Mouse (Mus musculus) limb, embryonic 11.5 days (tissue): ENCODE measurements at regions not wholly inside any gene's neighbourhood (a gene's known extent, or its start where the extent isn't known, plus 50 kb on each side); places are given as distances from the start of the nearest gene placed in this dataset.

Source experiments
- ATAC-seq: fragments of 200-750 bp; cut with Nextera tagmentation; 2 replicates; pipeline ENCODE4 v1.8.0; 2017; ENCODE audit warnings: low read depth; ENCODE audit not compliant: insufficient number of reproducible peaks, low FRiP score, low TSS enrichment
- DNase-seq: peaks from one replicate; pipeline ENCODE4 v3.0.0-alpha.2; 2015; ENCODE audit warnings: low spot score
- H3K27ac ChIP-seq: fragments of 300-500 bp; sonication (generic); replicated peaks from 2 replicates; pipeline ENCODE4 v1.5.1; 2014; ENCODE audit warnings: low read depth, mild to moderate bottlenecking, low read length
- H3K27me3 ChIP-seq: fragments of 300-500 bp; sonication (generic); 2 replicates; pipeline ENCODE4 v1.6.1; 2014; ENCODE audit warnings: mild to moderate bottlenecking, low read length, mixed read lengths; ENCODE audit not compliant: control insufficient read depth, insufficient read depth
- H3K36me3 ChIP-seq: fragments of 300-500 bp; sonication (generic); 2 replicates; pipeline ENCODE4 v1.6.1; 2014; ENCODE audit warnings: mild to moderate bottlenecking, low read length, moderate library complexity, mixed read lengths; ENCODE audit not compliant: control insufficient read depth, insufficient read depth
- H3K4me1 ChIP-seq: fragments of 300-500 bp; sonication (generic); 2 replicates; pipeline ENCODE4 v1.6.1; 2014; ENCODE audit warnings: low read length, mixed read lengths; ENCODE audit not compliant: control insufficient read depth, insufficient read depth
- H3K4me2 ChIP-seq: fragments of 300-500 bp; sonication (generic); 2 replicates; pipeline ENCODE4 v1.6.1; 2014; ENCODE audit warnings: low read depth, mild to moderate bottlenecking, moderate library complexity; ENCODE audit not compliant: severe bottlenecking
- H3K4me3 ChIP-seq: fragments of 300-500 bp; sonication (generic); 2 replicates; pipeline ENCODE4 v1.5.1; 2014; ENCODE audit warnings: low read depth, low read length
- H3K9ac ChIP-seq: fragments of 300-500 bp; sonication (generic); 2 replicates; pipeline ENCODE4 v1.6.1; 2014; ENCODE audit warnings: mild to moderate bottlenecking, low read length
- H3K9me3 ChIP-seq: fragments of 300-500 bp; sonication (generic); 2 replicates; pipeline ENCODE4 v1.6.1; 2016; ENCODE audit warnings: low read length; ENCODE audit not compliant: control insufficient read depth
- WGBS: fragments of 180-500 bp; shearing (Covaris S2); extraction: QIAGEN DNeasy Blood & Tissue Kit; methylation state at CpG from one replicate; pipeline ENCODE4 v1.1.7; 2014; 5-methylcytosine and 5-hydroxymethylcytosine counted together

- ATAC-seq (no peak), DNase-seq (no peak)
- no peaks in the 10 kb centered on the region for H3K4me1 ChIP-seq
- no peak overlapping the region for H3K9ac ChIP-seq
- no peak overlapping the region for H3K4me3 ChIP-seq
- H3K27me3 ChIP-seq = no peaks in the 10 kb centered on the region
- no peak overlapping the region for H3K27ac ChIP-seq
- H3K36me3 ChIP-seq = no peaks in the 10 kb centered on the region
- H3K9me3 ChIP-seq = no peaks in the 10 kb centered on the region
- no peak overlapping the region for H3K4me2 ChIP-seq
- WGBS = 77% methylated on average over 3 of the region's 3 CpGs
Observed at GRCm38 (mm10) chr3:52158788-52159260, 53.9 kb upstream of the Maml3 start.

GRCm38 (mm10) chr3:52161688-52162087 is 56.8 kb upstream of the Maml3 start:
- Histone ChIP-seq H3K4me1 (no peaks in the 10 kb centered on the region), H3K27ac (no peak overlapping the region), H3K36me3 (no peaks in the 10 kb centered on the region), H3K9me3 (no peaks in the 10 kb centered on the region), H3K4me2 (no peak overlapping the region), H3K27me3 (no peaks in the 10 kb centered on the region), H3K9ac (no peak overlapping the region), H3K4me3 (no peak overlapping the region)
- WGBS = 48% methylated on average over 3 of the region's 3 CpGs
- DNase-seq (no peak), ATAC-seq (no peak)

DNA sequence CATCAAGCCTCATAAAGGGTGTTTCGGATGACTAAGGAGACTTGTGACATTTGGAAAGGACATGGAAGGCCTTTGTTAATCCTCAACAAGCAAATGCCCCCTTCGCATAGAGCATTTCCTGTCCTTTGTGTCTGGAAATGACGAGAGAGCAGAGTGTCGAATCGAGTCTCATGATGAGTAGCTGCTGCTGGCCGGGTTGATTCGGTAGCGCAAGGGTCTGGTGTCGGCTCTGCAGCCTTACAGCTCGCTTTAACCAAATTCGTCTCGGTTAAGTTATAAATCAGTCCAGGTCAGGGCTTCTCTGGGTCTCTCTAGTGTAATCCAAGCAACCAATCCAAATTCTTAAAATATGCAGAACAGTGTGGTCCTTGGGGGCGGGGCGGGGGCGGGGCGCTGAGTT is 59.1 kb upstream of the Maml3 start:
- ATAC-seq = 0 out of 2 replicates have a peak, but pooled peaks have one; percentile 26
- Histone ChIP-seq H3K9me3 (no peaks in the 10 kb centered on the region), H3K9ac (no peak overlapping the region), H3K4me2 (no peak overlapping the region), H3K27me3 (no peaks in the 10 kb centered on the region), H3K27ac (no peak overlapping the region), H3K4me3 (no peak overlapping the region), H3K4me1 (peaks cover 3% of the 10 kb centered on the region; the same call in 1 of the 2 replicates), H3K36me3 (no peaks in the 10 kb centered on the region)
- DNase-seq = no peak
- WGBS = 69% methylated on average over 16 of the region's 16 CpGs

- WGBS = 93% methylated on average over 7 of the region's 7 CpGs
Observed at GRCm38 (mm10) chr3:52167420-52167819, 62.5 kb upstream of the Maml3 start.

GRCm38 (mm10) chr3:52170847-52171246 is 66.0 kb upstream of the Maml3 start:
- ATAC-seq (no peak), DNase-seq (no peak)
- H3K9ac ChIP-seq = no peak overlapping the region
- H3K27ac ChIP-seq = no peak overlapping the region
- WGBS = 94% methylated on average over 7 of the region's 7 CpGs
- H3K36me3 ChIP-seq = no peaks in the 10 kb centered on the region
- no peaks in the 10 kb centered on the region for H3K9me3 ChIP-seq
- H3K27me3 ChIP-seq = no peaks in the 10 kb centered on the region
- H3K4me1 ChIP-seq = peaks cover 3% of the 10 kb centered on the region; the same call in 1 of the 2 replicates
- no peak overlapping the region for H3K4me2 ChIP-seq
- H3K4me3 ChIP-seq = no peak overlapping the region

More at GRCm38 (mm10) chr3:52167420-52167819, 62.5 kb upstream of the Maml3 start:
- H3K4me2 ChIP-seq = no peak overlapping the region
- ATAC-seq (no peak), DNase-seq (no peak)
- no peak overlapping the region for H3K9ac ChIP-seq
- H3K4me3 ChIP-seq = no peak overlapping the region
- peaks cover 3% of the 10 kb centered on the region; the same call in 1 of the 2 replicates for H3K4me1 ChIP-seq
- no peak overlapping the region for H3K27ac ChIP-seq
- H3K9me3 ChIP-seq = no peaks in the 10 kb centered on the region
- no peaks in the 10 kb centered on the region for H3K27me3 ChIP-seq
- no peaks in the 10 kb centered on the region for H3K36me3 ChIP-seq

GRCm38 (mm10) chr3:52171303-52171702 is 66.4 kb upstream of the Maml3 start:
- ATAC-seq = no peak
- no peak overlapping the region for H3K9ac ChIP-seq
- no peak overlapping the region for H3K27ac ChIP-seq
- WGBS = 88% methylated on average over 5 of the region's 5 CpGs
- peaks cover 3% of the 10 kb centered on the region; the same call in 1 of the 2 replicates for H3K4me1 ChIP-seq
- H3K9me3 ChIP-seq = no peaks in the 10 kb centered on the region
- H3K4me3 ChIP-seq = no peak overlapping the region
- no peak for DNase-seq
- no peaks in the 10 kb centered on the region for H3K36me3 ChIP-seq
- H3K4me2 ChIP-seq = no peak overlapping the region
- H3K27me3 ChIP-seq = no peaks in the 10 kb centered on the region

GRCm38 (mm10) chr3:52173490-52173889 is 68.6 kb upstream of the Maml3 start:
- H3K36me3 ChIP-seq = no peaks in the 10 kb centered on the region
- H3K9me3 ChIP-seq = no peaks in the 10 kb centered on the region
- no peak overlapping the region for H3K9ac ChIP-seq
- 88% methylated on average over 1 of the region's 1 CpGs for WGBS
- DNase-seq (no peak), ATAC-seq (no peak)
- H3K4me3 ChIP-seq = no peak overlapping the region
- H3K27ac ChIP-seq = no peak overlapping the region
- no peaks in the 10 kb centered on the region for H3K27me3 ChIP-seq
- peaks cover 1% of the 10 kb centered on the region for H3K4me1 ChIP-seq
- H3K4me2 ChIP-seq = no peak overlapping the region

DNA sequence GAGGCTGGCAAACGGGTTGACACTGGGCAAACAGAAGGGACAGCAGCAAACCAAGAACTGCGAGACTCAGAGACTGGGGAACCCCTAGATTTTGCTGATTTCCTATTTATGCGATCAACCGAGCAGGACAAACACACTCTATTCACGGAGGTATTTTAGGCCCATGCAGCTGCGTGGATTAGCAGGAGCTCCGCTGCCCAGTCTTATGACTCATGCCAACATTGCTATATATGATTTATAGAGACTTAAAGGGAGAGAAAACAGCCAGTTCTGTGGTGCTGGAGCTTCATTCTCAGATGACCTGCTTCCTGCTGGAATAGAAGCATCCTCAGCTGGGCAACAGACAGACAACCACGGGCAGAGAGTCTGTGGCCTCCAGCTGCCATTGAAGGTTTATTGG is 71.2 kb upstream of the Maml3 start:
- H3K36me3 ChIP-seq = no peaks in the 10 kb centered on the region
- no peak overlapping the region for H3K4me2 ChIP-seq
- H3K27ac ChIP-seq = no peak overlapping the region
- ATAC-seq = no peak
- no peaks in the 10 kb centered on the region for H3K9me3 ChIP-seq
- H3K4me1 ChIP-seq = peaks cover 26% of the 10 kb centered on the region
- no peak overlapping the region for H3K9ac ChIP-seq
- WGBS = 84% methylated on average over 8 of the region's 8 CpGs
- H3K4me3 ChIP-seq = no peak overlapping the region
- H3K27me3 ChIP-seq = no peaks in the 10 kb centered on the region
- no peak for DNase-seq

GRCm38 (mm10) chr3:52178851-52179250 is 74.0 kb upstream of the Maml3 start:
- peak overlapping the region; percentile 98 for H3K27ac ChIP-seq
- no peaks in the 10 kb centered on the region for H3K36me3 ChIP-seq
- no peaks in the 10 kb centered on the region for H3K27me3 ChIP-seq
- no peak for ATAC-seq
- H3K4me1 ChIP-seq = peaks cover 32% of the 10 kb centered on the region
- H3K4me2 ChIP-seq = peak overlapping the region; percentile 45
- DNase-seq = peak; percentile 48
- 41% methylated on average over 9 of the region's 9 CpGs for WGBS
- peak overlapping the region; percentile 55 for H3K9ac ChIP-seq
- no peaks in the 10 kb centered on the region for H3K9me3 ChIP-seq
- no peak overlapping the region for H3K4me3 ChIP-seq
